Mouse (Mus musculus): Measurements from ENCODE around the gene Nectin2. TPM values are rescaled to one million over a fixed set of nuclear protein-coding genes. Genes with fewer than 3 reads are reported as not detected.

Nectin2 gene
- polyA plus RNA-seq, 1 experiment, result 27.1 TPM

GRCm38 (mm10) chr7:19710650-19711049 lies 39.6 kb downstream of the Nectin2 start:
- Histone ChIP-seq H3ac (ENCODE audit: control insufficient read depth, insufficient read length) (no peak overlapping the region), H3K4me3 (no peak overlapping the region), H3K27me3 (ENCODE audit: control insufficient read depth, insufficient read depth, insufficient read length) (no peaks in the 10 kb centered on the region), H3K79me2 (ENCODE audit: control insufficient read depth, insufficient read depth) (peaks cover 20% of the 10 kb centered on the region), H3K4me2 (ENCODE audit: low read depth) (no peak overlapping the region), H3K36me3 (ENCODE audit: control insufficient read depth, insufficient read depth) (peaks cover 17% of the 10 kb centered on the region)
- TF ChIP-seq USF1 (IDR thresholded peaks at IDR 0.05; ENCODE audit: low read depth) (no peak), POLR2AphosphoS2 (IDR thresholded peaks at IDR 0.05; ENCODE audit: insufficient read length, low read depth) (no peak), REST (IDR thresholded peaks at IDR 0.05; ENCODE audit: insufficient read depth, insufficient read length) (no peak), POLR2A (IDR thresholded peaks at IDR 0.05; ENCODE audit: insufficient read length, low read depth) (no peak), CEBPB (IDR thresholded peaks at IDR 0.05; ENCODE audit: insufficient read depth, poor library complexity, severe bottlenecking) (no peak), TCF3 (IDR thresholded peaks at IDR 0.05; ENCODE audit: insufficient read length, low read depth) (no peak)

GRCm38 (mm10) chr7:19705271-19705670 lies 45.0 kb downstream of the Nectin2 start:
- Histone ChIP-seq H3K27me3 (ENCODE audit: control insufficient read depth, insufficient read depth, insufficient read length) (no peaks in the 10 kb centered on the region), H3ac (ENCODE audit: control insufficient read depth, insufficient read length) (no peak overlapping the region), H3K4me2 (ENCODE audit: low read depth) (no peak overlapping the region), H3K79me2 (ENCODE audit: control insufficient read depth, insufficient read depth) (no peaks in the 10 kb centered on the region), H3K36me3 (ENCODE audit: control insufficient read depth, insufficient read depth) (peaks cover 4% of the 10 kb centered on the region), H3K4me3 (no peak overlapping the region)
- no peak for TF ChIP-seq TCF12 (IDR thresholded peaks at IDR 0.05; ENCODE audit: insufficient read depth, poor library complexity, severe bottlenecking)
- no peak for TF ChIP-seq CEBPB (IDR thresholded peaks at IDR 0.05; ENCODE audit: insufficient read depth, poor library complexity, severe bottlenecking)
- TF ChIP-seq MAX (IDR thresholded peaks at IDR 0.05; ENCODE audit: low read depth), result no peak
- no peak for TF ChIP-seq REST (IDR thresholded peaks at IDR 0.05; ENCODE audit: insufficient read depth, insufficient read length)
- TF ChIP-seq SRF (IDR thresholded peaks at IDR 0.05; ENCODE audit: control insufficient read depth, insufficient read length, low read depth), result no peak
- no peak for TF ChIP-seq POLR2AphosphoS2 (IDR thresholded peaks at IDR 0.05; ENCODE audit: insufficient read length, low read depth)
- no peak for TF ChIP-seq POLR2A (IDR thresholded peaks at IDR 0.05; ENCODE audit: insufficient read length, low read depth)
- no peak for TF ChIP-seq USF1 (IDR thresholded peaks at IDR 0.05; ENCODE audit: low read depth)
- no peak for TF ChIP-seq MYOG (IDR thresholded peaks at IDR 0.05; ENCODE audit: control insufficient read depth in 1 of 3, insufficient read depth in 1 of 3, insufficient read length in 2 of 3, low read depth in 2 of 3)
- TF ChIP-seq E2F4 (IDR thresholded peaks at IDR 0.05; ENCODE audit: insufficient read depth), result no peak
- TF ChIP-seq MYOD1 (IDR thresholded peaks at IDR 0.05; ENCODE audit: control insufficient read depth in 1 of 3, insufficient read length in 2 of 3, low read depth in 2 of 3), result no peak
- TF ChIP-seq TCF3 (IDR thresholded peaks at IDR 0.05; ENCODE audit: insufficient read length, low read depth), result no peak

GRCm38 (mm10) chr7:19704475-19704874 lies 45.8 kb downstream of the Nectin2 start:
- Histone ChIP-seq H3ac (ENCODE audit: control insufficient read depth, insufficient read length) (no peak overlapping the region), H3K27me3 (ENCODE audit: control insufficient read depth, insufficient read depth, insufficient read length) (no peaks in the 10 kb centered on the region), H3K4me2 (ENCODE audit: low read depth) (no peak overlapping the region), H3K79me2 (ENCODE audit: control insufficient read depth, insufficient read depth) (no peaks in the 10 kb centered on the region), H3K4me3 (no peak overlapping the region), H3K36me3 (ENCODE audit: control insufficient read depth, insufficient read depth) (peaks cover 1% of the 10 kb centered on the region)
- no peak for TF ChIP-seq POLR2A (IDR thresholded peaks at IDR 0.05; ENCODE audit: insufficient read length, low read depth)
- no peak for TF ChIP-seq REST (IDR thresholded peaks at IDR 0.05; ENCODE audit: insufficient read depth, insufficient read length)
- TF ChIP-seq TCF12 (IDR thresholded peaks at IDR 0.05; ENCODE audit: insufficient read depth, poor library complexity, severe bottlenecking), result no peak
- no peak for TF ChIP-seq POLR2AphosphoS2 (IDR thresholded peaks at IDR 0.05; ENCODE audit: insufficient read length, low read depth)
- TF ChIP-seq E2F4 (IDR thresholded peaks at IDR 0.05; ENCODE audit: insufficient read depth), result no peak
- no peak for TF ChIP-seq CEBPB (IDR thresholded peaks at IDR 0.05; ENCODE audit: insufficient read depth, poor library complexity, severe bottlenecking)
- no peak for TF ChIP-seq SRF (IDR thresholded peaks at IDR 0.05; ENCODE audit: control insufficient read depth, insufficient read length, low read depth)
- no peak for TF ChIP-seq MAX (IDR thresholded peaks at IDR 0.05; ENCODE audit: low read depth)
- TF ChIP-seq MYOG (IDR thresholded peaks at IDR 0.05; ENCODE audit: control insufficient read depth in 1 of 3, insufficient read depth in 1 of 3, insufficient read length in 2 of 3, low read depth in 2 of 3), result no peak
- TF ChIP-seq USF1 (IDR thresholded peaks at IDR 0.05; ENCODE audit: low read depth), result no peak

- Histone ChIP-seq H3K4me3 (no peak overlapping the region), H3ac (ENCODE audit: control insufficient read depth, insufficient read length) (no peak overlapping the region), H3K79me2 (ENCODE audit: control insufficient read depth, insufficient read depth) (no peaks in the 10 kb centered on the region), H3K4me2 (ENCODE audit: low read depth) (no peak overlapping the region), H3K27me3 (ENCODE audit: control insufficient read depth, insufficient read depth, insufficient read length) (no peaks in the 10 kb centered on the region), H3K36me3 (ENCODE audit: control insufficient read depth, insufficient read depth) (no peaks in the 10 kb centered on the region)
- TF ChIP-seq SRF (IDR thresholded peaks at IDR 0.05; ENCODE audit: control insufficient read depth, insufficient read length, low read depth) (no peak), MAX (IDR thresholded peaks at IDR 0.05; ENCODE audit: low read depth) (no peak), MYOD1 (IDR thresholded peaks at IDR 0.05; ENCODE audit: control insufficient read depth in 1 of 3, insufficient read length in 2 of 3, low read depth in 2 of 3) (no peak), E2F4 (IDR thresholded peaks at IDR 0.05; ENCODE audit: insufficient read depth) (no peak), CEBPB (IDR thresholded peaks at IDR 0.05; ENCODE audit: insufficient read depth, poor library complexity, severe bottlenecking) (no peak), TCF12 (IDR thresholded peaks at IDR 0.05; ENCODE audit: insufficient read depth, poor library complexity, severe bottlenecking) (no peak), REST (IDR thresholded peaks at IDR 0.05; ENCODE audit: insufficient read depth, insufficient read length) (no peak), POLR2AphosphoS2 (IDR thresholded peaks at IDR 0.05; ENCODE audit: insufficient read length, low read depth) (no peak), MYOG (IDR thresholded peaks at IDR 0.05; ENCODE audit: control insufficient read depth in 1 of 3, insufficient read depth in 1 of 3, insufficient read length in 2 of 3, low read depth in 2 of 3) (no peak), TCF3 (IDR thresholded peaks at IDR 0.05; ENCODE audit: insufficient read length, low read depth) (no peak), POLR2A (IDR thresholded peaks at IDR 0.05; ENCODE audit: insufficient read length, low read depth) (no peak), USF1 (IDR thresholded peaks at IDR 0.05; ENCODE audit: low read depth) (no peak)
Observed at GRCm38 (mm10) chr7:19702859-19703555, 47.3 kb downstream of the Nectin2 start.
